Mouse (Mus musculus): ENCODE results near the gene Haus5.

- TF ChIP-seq POLR2A (IDR thresholded peaks at IDR 0.05; ENCODE audit: borderline replicate concordance, insufficient read depth, low read length) (no peak), CTCF (IDR thresholded peaks at IDR 0.05; ENCODE audit: borderline replicate concordance, insufficient read depth, low read depth, low read length) (no peak)
These were observed 59.9 kb downstream of the Haus5 start for GRCm38 (mm10) chr7:30604944-30605343.

All from cerebellum, adult 2 months (tissue).